Mouse (Mus musculus) adipocyte (in vitro differentiated cells): ENCODE measurements around the gene Iqgap2.

Experiments used
- DNase-seq: peaks from one replicate; pipeline ENCODE4 v3.0.0-alpha.2; 2016; ENCODE audit warnings: low spot score

The Iqgap2 gene

DNA sequence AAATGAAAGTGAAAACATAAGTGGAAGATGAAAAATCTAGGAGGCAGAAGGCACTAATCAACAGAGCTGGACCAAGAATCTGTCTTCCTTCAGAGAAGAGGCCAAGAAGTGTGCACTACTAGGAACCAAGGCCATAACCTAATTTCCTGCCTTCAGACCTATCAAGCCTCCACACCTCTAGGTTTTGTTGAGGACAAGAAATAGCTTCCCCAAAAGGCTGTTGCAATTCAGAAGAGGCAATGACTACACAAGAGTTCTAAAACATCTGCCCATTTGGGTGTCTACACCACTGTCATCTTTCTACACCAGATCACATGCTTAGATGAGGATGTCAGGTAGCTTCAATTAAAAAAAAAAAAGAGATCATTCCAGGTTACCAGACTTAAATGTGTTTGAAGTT is 179.7 kb downstream of the Iqgap2 start:
- no peak for DNase-seq

DNA sequence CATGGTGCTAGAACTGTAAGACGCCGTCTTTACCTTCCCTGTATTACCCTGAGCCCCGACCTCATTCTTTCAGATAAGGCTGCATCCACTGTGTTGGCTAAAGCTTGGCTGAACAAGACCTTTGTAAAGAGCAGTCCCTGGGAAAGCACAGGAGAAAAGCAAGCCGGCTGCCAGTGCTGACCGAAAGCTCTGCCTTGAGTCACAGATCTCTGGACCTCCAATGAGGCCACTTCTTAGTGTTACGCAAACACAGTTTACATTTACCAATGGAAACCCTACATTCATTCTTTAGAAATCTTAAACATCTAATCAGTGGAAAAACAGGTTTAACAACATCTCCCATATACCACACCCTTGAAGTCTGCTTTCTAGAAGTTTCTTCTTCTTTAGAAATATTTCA is 186.1 kb downstream of the Iqgap2 start:
- DNase-seq: no peak

DNA sequence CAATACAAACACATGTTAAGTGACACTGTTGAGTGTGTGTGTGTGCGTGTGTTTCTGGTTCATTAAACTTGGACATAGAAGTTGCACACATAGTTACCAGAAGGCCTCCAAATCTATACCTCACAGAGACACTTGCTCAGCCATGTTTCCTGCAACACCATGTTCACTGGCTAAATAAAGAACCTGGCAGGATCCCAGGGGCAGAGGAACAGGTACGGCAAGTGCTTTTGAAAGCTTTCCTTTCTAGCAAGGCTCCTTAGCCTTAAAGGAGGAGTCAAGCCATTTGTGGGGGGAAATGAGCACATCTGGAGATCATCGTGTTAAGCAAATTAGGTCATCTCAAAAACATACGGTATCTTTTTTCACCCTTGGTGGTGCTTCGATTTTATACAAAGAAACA is 188.3 kb downstream of the Iqgap2 start:
- no peak for DNase-seq

DNA sequence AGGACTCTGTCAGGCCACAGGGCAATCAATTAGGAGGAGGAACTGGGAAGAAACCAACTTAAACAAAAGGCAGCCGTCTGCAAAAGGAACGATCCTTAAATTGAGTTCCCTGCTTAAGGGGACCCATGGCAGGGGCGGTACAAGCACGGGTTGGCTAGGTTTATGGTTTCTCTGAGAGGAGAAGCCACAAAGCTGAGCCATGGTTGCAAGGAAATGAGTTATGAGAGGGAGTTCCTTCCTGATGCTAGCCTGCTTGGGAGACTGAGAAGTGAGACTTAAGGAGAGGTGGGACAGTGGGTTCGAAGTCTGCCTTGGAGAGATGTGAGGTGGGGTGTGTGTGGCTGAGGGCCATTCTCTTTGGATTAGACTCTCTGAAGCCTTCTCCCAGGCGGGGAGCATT is 193.8 kb downstream of the Iqgap2 start:
- no peak for DNase-seq

DNA sequence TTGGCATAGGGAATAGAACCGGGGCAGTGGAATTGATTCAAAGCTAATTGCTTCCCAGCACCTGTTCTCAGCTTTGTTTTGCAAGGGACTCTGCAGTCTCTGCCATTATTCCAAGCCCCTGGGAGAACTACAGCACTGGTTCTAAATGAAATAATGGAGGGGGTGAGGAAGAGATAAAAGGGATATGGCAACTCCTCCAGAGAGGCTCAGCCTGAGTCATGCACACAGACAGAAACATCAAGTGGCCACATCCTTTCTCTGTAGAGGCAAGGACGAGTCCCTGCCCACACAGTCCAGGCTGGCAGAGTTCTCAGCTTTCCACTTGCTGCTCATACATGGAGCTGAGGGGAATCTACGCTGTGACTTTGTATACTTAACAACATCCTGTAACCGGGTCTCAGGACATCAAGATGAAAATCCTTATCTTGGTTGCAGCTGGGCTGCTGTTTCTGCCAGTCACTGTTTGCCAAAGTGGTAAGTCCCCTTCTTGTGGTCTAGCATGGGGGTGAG is 195.0 kb downstream of the Iqgap2 start, which contains the start of gene F2rl2:
Gene F2rl2, plus strand, starts transcription at position 200 of the 510 bp plus-strand sequence.
- DNase-seq: no peak

DNA sequence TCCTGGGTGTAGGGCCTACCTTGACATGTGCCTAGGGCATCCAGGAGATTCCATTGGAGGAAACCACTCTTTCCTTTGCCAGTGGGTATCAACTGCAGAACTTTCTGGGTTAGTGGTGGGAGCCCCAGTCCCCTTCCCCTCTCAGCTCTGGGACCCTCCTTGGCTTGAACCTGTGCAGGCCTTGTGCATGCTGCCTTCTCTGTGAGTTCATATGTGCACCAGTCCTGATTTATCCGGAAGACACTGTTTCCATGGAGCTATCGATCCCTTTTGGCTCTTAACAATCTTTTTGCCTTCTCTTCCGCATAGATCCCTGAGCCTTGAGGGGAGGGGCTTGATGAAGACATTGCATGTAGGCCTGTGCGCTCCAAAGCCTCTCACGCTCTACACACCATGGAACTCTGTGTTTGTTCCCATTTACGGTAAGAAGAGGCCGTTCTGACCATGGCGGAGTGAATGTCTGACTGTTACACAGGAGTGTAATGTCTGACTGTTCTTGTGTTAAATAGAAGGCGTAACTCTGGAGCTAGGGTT is 195.5 kb downstream of the Iqgap2 start:
- DNase-seq: no peak

DNA sequence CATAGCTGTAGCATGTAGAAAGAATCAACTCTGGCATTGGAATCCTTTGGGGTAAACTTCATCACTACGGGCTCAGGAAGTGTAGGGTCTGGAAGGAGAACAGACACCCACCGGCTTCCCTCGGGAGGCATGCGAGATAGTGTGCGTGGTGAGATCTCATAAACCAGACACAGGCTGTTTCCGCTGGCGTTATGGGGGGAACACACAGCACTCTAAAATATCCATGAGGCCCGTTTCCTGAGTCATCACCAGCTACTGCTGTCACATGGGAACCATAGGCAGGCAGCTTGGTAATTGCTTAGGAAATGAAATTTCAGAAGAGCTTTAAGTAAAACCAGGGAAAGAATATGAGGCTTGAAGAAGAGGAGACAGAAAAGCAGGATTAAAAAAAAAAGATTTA is 199.5 kb downstream of the Iqgap2 start:
- DNase-seq: no peak

DNA sequence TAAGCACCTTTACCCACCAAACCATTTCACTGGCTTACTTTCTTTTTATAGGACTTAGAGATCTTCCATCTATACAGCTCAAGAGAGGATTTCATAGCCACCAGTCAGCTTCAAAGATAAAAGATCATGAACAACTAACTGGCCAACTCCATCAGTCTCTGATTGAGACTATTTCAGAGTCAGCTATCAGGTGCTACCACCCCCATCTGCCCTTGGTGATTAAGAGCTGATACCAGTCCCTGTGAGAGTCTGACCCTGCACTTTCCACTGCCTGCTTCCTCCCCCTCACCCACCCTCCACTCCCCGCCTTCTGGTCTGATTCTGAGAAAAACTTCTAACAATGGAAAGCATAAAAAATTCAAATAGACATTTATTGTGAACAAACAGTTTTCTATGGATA is 203.1 kb downstream of the Iqgap2 start:
- no peak for DNase-seq

DNA sequence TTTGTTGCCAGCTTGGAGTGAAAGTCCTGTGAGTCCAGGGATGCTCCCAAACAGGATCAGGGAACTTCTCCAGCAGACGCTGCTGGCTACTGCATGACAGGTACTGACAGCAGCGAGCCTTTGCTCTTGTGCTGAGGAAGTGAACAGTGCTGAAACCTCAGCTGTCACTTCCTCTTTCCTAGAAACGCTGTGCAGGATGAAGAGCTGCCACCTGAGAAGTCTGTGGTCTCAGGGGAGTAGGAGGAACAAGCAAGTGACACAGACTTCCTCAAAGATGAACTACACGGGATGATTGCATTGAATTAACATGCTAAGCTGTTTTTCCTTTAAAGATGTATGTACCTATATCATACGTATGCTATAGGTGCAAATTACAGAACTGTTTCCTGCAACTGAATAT is 206.0 kb downstream of the Iqgap2 start:
- DNase-seq: no peak

DNA sequence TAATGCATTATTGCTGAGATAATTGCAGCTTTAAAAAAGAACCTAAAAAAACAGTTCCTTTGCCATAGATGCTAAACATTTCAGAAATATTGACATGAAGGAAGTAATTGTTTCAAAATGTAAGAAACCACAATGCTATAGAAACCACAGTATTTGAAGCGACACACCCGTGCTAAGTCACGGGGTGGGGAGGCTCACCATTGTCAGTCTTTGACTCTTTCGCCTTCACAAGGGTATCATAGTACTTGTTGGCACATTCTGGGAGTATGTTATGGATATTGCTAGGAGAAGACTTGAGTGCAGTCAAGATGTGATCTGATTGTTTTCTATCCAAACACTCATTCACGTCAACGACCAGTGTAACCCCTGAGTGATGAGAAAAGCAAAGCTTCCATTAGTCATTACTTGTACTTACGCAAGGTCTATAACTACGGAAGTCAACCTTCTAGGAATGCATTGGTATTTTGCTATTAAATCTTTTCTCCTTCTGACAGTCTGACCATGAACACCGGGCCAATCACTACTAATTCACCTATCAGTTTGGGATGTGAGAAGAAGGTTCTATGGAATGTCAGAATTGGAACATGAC is 207.0 kb downstream of the Iqgap2 start:
- DNase-seq: no peak

DNA sequence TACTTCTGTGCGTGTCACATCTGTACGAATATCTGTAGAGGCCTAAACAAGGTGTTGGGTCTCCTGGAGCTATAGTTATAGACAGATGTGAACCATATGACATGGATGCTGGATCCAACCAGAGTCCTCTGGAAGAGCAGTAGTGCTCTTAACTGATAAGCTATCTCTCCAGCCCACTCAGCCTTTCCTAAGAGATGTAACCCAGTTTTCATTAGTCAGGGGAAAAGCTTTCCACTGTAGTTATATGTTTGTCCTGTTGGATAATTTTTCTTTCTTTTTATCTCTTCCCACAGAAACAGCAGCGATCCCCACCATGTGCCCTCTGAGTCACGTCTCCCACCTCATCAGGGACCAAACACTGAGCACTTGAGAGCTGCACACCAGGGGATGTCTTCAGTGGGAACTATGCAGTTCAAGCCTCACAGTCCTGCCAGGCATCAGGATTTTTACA is 212.2 kb downstream of the Iqgap2 start:
- no peak for DNase-seq

DNA sequence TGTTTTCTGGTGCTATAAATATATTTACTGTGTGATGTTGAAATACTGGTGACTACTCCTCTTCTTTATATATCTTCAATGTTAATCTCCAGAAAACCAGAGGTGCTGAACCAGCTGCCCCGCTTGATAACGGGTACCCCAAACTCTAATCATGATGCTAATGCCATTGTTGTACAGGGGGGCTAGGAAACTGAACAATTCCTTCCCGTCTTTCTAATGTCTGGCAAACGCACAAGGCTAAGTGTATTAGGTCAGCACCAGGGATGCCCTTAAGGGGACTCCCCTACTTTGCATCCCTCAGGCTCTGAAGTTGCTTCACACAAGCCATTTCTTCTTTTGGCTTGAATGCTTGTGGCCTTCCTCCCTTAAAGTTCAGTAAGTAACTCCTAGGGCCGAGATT is 212.6 kb downstream of the Iqgap2 start:
- DNase-seq: no peak

DNA sequence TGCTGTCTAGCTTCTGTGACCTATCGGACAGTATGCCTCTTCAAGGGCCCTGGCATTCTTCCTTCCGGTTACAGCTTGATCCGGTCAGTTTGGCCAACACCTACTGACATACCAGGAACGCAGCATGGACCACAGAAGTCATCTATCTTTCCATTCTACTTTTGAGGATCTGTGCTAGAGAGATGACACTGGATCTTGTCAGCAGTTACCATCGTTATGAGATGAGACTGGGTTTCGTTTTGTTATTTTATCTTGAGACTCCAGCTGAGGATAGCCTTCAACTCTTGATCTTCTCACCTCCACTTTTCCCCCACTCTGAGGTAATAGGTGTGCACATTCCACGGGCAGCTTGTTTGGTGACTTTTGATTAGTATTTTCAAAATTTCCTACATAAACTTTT is 219.3 kb downstream of the Iqgap2 start:
- no peak for DNase-seq

DNA sequence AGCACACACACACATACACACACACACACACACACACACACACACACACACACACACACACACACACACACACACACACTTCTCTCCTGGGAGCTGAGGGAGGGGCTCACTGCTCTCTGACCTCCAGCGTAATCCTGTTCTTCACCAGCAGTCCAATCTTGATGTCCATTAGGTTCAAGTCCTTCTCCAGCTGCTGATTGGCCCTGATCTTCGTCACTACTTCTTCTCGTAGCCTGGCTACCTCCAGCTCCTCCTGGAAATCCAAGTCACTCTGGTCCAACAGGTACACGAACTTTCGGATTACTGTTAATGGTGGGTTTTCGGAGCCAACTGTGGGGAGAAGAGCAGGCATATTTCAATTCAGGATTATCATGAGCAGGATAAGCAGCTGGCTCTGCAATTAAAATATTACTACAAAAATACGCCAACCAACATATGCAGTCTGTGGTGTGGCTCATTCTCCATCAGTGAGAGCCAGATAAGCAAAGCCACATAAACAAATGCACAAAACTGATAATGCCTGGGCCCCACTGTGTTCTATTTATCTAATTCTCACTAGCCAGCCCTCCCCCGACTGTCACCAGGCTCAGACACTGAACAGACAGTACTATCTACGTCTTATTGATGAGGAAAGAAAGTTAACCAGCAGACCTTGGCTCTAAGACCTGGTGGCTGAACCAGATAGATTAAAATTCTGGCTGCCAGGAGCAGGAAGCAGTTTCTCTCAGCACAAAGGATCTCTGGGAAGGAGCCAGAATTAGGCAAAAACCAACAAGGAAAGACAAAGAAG is 220.4 kb downstream of the Iqgap2 start:
- DNase-seq: no peak

DNA sequence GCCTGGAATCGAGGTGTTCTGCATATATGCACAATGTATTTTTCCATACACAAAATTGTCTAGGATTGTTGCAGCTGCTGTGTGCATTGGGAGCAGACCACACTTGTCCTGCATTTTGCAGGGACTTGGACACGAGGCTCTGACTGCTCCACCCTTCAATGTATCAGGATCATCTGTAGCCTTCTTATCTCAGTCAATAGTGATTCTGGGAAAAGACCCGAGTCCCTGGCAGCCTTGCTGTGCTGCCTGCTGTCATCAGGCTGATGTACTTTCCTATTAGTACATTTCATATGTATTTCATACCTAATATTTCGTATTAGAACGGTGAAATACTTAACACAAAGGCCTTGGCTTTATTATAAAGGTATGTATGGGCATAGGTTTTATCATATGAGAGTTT is 221.2 kb downstream of the Iqgap2 start:
- DNase-seq: no peak

DNA sequence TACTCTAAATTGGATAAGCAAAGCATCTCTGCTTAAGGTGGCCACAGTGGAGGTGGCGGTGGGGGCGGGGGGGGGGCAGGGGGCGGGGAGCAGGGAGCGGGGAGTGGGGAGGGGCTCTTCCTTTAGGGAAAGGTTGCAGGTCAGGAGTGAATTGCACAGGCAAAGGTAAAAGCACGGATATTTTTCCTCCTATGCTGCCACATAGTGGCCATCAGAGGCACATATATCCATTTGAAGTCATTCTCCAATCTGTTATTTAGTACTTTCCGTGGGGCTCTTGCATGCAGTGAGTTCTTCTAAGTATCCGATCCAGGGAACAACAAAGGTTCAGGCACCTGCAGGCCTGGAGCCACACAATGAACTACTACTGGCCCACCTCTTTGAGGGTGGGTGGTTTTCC is 224.5 kb downstream of the Iqgap2 start:
- peak; percentile 33 for DNase-seq

DNA sequence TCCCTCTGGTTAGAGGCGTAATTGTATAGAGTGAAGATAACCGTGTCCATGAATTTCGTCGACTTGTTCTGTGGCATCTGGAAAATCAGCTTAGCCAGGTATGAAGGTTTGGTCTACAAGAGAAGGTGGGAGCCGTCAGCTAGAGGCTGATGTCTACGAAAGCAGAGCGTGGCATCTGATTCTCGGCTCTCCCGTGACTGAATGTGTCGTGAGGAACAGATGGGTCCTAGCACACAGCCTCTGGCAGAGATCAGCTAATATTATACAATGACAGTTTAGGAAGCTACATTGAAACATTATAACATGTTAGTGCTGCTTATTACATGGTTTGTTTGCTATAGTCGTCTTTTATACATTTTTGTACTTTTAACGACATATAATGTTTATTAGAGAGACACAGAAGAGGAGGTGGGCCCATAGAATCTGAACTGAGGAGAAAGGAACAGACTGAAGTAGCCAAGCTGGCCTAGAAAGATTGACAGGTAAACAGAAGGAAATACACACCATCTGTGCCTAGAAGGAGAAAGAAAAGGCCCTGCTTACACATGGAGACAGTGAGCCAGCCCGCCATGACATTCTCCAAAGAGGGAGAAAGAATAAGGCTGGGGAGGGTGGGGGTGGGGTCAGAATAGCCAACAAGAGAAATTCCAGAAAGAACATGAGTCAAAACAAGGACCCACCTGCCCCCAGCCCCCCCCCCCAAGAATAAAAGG is 225.9 kb downstream of the Iqgap2 start:
- no peak for DNase-seq

DNA sequence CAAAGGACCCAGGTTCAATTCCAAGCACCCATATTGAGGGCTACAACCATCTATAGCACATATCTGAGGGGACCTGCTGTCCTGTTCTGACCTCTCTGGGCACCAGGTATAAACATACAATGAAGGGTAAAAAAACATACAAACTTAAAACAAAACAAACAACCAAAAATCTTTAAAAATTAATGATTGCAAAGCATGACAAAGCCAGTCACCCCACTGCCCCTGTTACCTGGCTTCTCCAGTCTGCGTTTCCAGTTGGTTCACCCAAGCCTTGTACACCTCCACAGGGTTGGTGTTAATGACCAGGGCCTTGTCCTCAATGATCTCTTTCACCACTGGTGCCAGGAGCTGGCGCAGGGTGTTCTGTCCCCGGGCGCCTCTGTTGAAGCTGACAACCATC is 227.9 kb downstream of the Iqgap2 start:
- no peak for DNase-seq

DNA sequence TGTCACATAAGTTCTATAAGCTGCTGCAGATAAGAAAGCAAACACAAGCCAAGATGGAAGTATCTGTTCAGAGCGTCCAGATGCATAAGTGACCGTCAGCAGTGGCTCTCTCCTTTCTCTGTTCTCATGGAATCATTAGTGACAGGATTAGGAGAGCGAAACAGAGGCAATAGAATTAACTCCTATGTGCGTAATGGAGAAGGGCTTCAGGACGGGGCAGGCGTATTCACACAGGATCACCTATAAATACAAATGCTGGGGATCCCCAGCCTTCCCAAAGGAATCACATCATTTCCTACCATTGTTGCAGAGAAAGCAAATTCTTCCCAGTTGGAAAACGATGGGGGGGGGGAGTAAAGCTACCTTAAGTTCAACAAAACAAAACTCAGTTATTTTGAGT is 232.3 kb downstream of the Iqgap2 start:
- no peak for DNase-seq

DNA sequence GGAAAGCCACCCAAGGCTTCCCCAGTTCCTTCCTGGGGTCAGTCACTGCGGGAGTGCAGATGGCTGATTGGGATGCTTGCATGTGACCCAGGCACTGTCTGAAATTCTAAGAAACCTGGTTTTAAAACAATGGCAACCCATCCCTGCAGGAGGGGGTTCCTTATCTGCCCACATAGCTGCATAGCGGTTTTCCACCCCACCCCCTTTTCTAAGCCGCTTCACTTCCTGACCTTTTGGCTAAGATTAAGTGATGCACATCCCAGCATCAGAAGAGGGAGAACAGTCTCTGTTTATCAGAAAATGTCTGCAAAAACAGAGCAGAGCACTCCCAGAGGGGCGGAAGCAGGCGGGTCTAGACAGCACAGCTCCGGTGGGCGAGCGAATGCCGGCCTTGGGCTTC is 234.6 kb downstream of the Iqgap2 start:
- no peak for DNase-seq

DNA sequence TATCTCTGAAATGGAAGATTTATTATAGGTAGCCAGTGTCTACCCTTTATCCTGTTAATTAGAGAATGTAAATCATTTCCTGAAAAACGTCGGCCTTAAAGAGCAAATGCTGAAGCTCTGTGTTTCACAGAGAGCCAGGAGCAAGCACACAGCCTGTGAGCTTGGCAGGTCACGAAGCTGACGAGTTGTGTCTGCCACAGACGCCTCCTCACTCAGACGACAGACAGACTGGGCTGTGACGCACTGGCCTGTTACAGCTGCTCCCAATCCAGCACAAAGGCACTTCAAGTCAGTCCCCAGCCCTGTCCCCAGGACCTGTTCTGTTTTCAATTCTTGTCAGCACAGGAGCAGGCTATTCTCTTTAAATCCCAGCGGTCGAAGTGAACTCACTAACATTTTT is 236.4 kb downstream of the Iqgap2 start:
- DNase-seq: no peak

DNA sequence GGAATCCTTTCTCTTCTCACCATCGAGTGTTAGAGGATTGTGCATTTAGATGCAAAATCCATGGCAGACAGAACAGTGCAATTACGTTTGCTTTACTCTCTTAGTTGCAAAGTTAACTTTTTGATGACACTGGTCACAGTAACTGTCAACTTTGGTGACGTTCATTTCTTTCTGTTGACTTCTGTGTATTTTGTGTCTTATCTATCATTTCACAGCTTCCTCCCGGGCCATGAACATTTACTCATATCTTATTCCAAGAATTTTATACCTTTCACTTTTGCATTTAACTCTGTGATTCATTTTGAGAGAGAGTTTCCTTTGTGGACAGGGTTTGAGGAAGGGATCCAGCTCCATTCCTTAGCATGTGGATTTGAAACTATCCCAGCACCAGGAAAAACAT is 238.0 kb downstream of the Iqgap2 start:
- DNase-seq: no peak
